Mouse (Mus musculus): ENCODE measurements around the gene Slc25a23.

GRCm38 (mm10) chr17:57041554-57041953 is 18.1 kb downstream of the Slc25a23 start, which contains the start of gene Slc25a41:
- TF ChIP-seq CTCF (IDR thresholded peaks at IDR 0.05; ENCODE audit: low read depth, low read length) (no peak), GATA1 (IDR thresholded peaks at IDR 0.05; ENCODE audit: borderline replicate concordance, low read length) (no peak)
